Mouse (Mus musculus) frontal cortex, postnatal 14 days (tissue): Measurements from ENCODE around the gene Gse1.

ENCODE experiments used
- DNase-seq, 2 experiments: peaks; one replicate each; pipeline ENCODE4 v3.0.0; 2022; ENCODE audit warnings: low spot score in 2 of 2

The Gse1 gene

GRCm38 (mm10) chr8:120375170-120375569 lies 146.9 kb downstream of the Gse1 start:
- no peak for DNase-seq

- DNase-seq, result no peak
Observed at GRCm38 (mm10) chr8:120376215-120376614, 148.0 kb downstream of the Gse1 start.

DNA sequence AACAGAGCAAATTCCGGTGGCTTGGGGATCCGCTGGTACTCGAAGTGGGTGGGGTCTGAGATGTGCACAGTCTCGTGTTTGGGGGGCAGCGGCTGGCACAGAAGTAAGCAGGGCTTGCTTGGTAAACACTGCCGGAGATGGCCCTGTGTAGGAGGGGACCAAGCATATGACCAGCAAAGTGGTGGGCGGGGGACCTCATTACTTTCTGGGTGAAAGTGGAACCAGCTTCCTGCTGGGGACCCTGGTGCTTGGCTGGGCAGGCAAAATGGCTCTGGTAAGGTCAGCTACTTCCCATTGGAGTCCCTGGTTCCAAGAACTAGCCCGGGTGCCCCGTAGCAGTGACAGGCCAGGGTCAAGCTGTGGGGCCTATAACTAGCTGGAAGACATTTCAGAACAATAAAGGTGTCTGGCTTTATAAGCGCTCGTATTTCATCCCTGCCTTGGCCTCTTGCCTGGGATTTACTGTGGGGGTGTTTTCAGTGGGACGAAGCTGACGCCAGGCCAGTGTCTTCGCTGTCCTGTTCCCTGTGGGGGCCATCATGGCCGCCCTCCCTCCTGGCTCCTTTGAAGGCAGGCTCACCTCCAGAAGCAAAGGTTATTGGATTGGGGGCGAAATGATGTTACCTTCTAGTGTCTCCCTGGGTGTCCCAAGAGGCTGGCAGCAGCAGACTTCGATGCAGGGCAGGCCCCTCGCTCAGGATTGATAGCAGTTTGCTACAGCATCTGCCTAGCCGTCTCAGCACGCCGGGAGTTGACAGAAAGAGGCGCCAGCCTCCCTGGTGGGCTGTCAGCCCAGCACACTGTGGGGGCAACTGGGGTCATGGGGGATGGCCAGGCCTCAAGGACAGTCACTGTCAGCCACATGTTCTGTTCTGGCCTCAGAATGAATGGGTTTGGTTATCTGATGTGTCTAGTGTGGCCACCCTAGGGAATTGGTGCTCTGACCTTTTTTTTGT lies 148.9 kb downstream of the Gse1 start:
- no peak for DNase-seq

DNA sequence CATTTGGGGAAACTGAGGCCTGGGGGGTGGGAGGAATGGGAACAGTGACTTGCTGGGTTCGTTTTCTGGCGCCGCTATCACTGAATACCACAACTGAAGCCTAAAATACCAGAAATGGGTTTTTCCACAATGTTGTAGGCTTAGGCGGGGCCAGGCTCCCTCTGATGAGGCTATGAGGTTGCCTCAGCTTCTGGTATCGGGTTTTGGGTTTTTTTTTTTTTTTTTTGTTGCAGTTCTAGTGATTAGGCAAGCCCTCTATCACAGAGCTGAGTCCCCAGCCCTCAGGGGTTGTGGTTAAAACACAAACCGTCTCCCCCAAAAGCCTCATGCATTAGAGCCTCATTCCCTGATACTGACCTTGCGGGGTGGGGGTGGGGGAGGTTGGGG lies 149.5 kb downstream of the Gse1 start:
- no peak for DNase-seq

GRCm38 (mm10) chr8:120378306-120378705 lies 150.1 kb downstream of the Gse1 start:
- no peak for DNase-seq

GRCm38 (mm10) chr8:120379015-120379414 lies 150.8 kb downstream of the Gse1 start:
- no peak for DNase-seq

- DNase-seq, result no peak
Observed at GRCm38 (mm10) chr8:120381865-120382264, 153.6 kb downstream of the Gse1 start.

GRCm38 (mm10) chr8:120382436-120383203 lies 154.4 kb downstream of the Gse1 start:
- DNase-seq, result peak; percentile 83 to 89

DNA sequence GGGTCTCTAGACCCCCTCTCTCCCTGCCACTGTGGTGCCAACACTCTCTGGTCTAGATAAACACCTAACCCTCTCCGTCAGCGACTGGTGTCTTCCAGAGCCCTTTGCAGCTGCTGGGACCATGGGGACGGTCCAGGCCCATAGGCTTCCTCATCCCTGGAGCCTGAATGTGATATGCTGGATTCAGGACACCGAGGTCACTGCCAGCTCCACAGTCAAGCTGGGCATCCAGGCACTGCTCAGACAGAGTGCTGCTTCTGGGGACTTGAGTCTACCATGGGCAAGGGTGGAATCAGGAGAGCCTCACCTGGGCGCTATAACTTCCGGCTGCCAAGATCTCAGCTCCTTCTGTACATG lies 154.9 kb downstream of the Gse1 start:
- no peak for DNase-seq

DNA sequence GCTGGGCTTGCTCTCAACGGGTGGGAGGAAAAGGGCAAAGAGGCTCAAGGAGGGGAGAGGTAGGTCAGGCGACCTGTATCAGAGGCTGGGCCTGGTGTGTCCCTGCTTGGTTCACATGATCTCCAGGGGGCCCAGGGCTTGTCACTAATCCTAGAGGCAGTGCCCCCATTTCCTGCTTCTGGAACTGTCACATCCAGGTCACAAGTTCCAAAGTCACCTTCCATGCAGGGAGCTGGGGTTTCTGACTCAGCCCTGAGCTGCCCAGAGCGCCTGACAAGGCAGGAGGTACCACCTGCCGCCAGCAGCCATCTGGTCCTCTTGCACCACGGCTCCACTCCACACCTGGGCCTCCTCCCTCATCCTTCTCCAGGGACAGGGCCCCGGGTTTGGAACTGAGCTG lies 155.5 kb downstream of the Gse1 start:
- DNase-seq, result no peak

DNA sequence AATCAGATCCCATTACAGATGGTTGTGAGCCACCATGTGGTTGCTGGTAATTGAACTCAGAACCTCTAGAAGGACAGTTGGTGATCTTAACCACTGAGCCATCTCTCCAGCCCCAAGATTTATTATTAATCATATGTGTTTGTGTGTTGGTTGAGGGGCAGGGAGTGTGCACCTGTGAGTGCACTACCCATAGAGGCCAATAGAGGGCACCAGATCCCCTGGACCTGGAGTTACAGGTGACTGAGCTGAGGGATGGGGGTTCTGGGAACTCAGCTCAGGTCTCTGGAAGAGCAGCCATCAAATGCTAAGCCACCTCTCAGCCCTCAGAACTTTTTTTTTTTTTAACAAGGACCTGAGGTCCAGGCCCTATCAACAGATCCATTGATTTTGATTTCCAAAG lies 156.5 kb downstream of the Gse1 start:
- no peak for DNase-seq

GRCm38 (mm10) chr8:120388246-120388645 lies 160.0 kb downstream of the Gse1 start:
- DNase-seq, result no peak

DNA sequence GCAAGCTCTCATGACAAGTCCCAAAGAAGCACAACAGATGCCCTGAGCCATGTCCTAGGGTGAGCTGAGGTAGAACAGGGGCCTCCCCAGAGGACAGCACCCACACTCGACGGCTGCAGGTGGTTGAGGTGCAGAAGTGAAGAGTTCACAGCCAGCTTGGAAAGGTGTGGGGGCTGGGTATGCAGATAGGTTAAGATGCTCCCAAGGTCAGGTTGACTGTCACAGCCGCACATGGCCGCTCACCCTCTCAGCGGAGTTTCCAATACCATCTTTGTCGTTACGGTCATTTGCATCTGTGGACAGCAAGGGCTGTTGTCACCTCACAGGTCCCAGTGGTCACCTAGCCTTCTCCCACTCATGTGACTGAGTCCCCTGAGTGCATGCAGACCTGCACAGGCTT lies 162.3 kb downstream of the Gse1 start:
- no peak for DNase-seq

DNA sequence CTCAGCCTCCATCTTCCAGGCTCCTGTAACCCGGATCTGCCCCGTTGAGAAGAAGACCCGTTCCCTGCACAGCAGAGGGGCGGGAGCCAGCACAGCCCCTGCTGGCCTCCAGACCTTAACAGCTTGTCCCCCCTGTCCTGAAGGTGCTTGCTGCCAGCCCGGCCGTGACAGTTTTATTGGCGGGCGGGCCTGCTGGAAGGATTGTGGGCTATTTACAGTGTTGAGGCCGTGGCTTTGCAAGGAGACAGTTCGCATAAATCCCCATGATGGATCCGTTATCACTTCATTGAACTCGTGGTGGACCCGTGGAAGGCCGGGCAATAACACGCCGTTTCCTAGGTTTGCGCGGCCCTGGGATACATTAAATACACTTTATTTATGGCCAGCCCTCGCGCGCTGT lies 163.6 kb downstream of the Gse1 start:
- DNase-seq, result no peak

- no peak for DNase-seq
Observed at GRCm38 (mm10) chr8:120393085-120393484, 164.8 kb downstream of the Gse1 start.

DNA sequence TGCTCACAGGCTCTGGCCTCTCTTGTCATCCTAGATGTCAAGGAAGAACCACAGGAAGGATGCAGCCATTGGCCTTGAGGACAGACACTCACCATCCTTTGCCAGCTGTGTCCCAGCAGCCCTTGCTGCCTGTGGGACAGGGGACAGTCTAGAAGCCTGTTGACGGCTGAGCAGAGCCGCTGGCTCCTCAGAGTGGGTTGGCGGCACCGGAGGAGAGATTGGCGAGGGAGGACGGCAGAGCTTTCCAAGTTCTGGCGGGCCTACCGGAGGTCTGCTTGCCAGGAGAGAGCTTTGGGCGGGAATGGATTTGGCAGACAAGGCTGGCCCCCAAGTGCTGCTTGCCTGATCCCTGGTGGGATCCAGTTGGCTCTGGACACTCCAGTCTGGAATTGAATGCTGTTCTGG lies 165.6 kb downstream of the Gse1 start:
- DNase-seq, result no peak

- DNase-seq, result no peak
Observed at GRCm38 (mm10) chr8:120395892-120396291, 167.6 kb downstream of the Gse1 start.

- DNase-seq, result no peak
Observed at GRCm38 (mm10) chr8:120396756-120397155, 168.5 kb downstream of the Gse1 start.

DNA sequence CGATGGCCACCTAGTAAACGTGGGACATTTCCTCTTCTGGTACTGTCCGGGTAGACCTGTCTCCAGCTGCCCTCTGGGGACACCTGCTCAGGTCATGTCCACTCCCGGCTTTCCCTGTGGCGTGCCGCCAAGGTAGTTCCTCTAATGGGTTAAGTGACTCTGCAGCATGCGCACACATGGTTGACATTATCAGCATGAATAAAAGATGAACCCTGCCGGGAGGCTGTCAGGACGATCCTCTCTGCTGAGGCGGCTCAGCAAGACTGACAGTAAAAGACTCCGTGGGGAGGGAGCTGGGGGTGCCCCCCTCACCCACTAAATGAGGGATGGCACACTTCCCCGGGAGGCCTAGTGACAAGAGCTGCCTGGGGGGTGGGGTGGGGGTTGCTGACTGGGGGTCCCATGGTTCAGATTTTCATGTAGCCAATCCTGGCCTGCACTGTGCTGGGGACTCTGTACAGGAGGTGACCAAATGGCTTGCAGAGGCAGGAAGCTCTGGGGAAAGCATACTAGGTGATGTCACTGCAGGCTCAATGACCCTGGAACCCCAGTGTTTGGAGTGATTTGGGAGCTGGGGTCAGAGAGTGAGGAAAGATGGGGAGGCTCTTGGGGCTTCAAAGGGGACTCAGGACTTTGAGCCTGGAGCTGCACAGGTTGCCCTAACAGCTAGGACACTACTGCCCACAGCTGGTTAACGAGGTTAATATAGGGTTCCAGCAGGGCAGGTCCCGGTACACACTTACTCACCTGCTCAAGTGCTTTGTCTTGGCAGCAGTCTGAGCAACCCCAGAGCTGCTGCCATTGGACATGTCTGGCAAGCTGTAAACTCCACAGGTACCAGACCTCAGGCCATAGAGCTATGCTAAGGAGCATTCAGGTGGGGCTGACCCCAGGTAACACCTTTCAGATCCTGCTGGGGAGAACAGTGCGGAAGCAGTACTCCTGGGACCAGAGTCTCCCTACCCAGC lies 169.5 kb downstream of the Gse1 start:
- DNase-seq, result no peak

DNA sequence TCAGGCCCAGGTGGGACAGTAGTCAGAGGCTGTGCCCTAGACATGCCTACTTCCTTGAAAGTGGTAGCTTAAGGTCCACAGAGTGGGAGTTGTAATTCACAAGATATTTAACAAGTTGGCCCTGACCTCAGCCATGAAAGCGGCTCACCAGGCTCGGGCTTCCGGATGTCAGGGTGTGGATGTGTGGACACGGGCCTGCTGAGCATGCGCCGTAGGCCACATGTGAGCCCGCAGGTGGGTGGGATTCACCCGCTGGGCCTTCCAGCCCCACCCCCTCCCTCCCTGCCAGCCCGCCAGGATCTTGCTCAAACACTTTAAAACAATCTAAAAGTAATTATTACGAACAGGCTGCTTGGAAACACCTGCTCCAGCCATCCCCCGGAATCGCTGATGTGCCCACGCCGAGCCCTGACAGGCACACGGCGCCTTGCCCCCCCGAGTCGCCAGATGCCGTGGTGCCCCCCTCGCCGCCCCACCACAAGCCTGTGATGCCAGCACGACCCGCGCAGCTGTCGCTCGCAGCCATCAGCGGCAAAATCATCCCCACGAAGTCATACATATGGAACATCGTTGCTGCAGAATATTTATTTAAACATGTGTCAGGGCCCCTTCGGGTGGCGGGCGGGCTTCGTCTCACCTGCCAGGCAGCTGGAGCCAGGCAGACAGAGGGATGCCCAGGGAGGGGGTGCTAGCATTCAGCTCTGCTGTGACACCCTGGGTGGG lies 171.1 kb downstream of the Gse1 start:
- no peak for DNase-seq

DNA sequence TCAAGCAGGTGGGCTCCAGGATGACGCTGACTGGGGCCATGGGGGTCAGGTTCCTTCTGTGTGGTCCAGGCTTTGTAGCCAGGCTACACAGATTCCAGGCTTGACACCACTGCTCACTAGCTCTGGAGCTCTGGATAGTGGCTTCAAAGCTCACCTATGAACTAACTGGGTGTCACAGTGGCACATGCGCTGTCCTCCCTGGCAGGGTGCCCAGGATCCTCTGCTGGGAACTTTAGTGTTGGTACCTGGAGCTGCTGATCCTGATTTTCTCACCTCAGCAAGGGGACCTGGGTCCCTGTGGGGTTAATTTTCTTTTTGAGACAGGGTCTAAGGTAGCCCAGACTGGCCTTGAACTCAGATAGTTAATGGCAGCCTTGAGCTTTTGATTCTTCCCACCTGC lies 173.0 kb downstream of the Gse1 start:
- no peak for DNase-seq
